Mouse (Mus musculus): ENCODE data around the gene Bcl2l2.

- TF ChIP-seq CTCF (IDR thresholded peaks at IDR 0.05 in 2 of 3, conservative IDR thresholded peaks at IDR 0.05 in 1 of 3; ENCODE audit: control insufficient read depth in 1 of 3, insufficient read depth in 1 of 3, low read depth in 2 of 3, low read length in 3 of 3, poor library complexity in 1 of 3, severe bottlenecking in 1 of 3): no peak
- no peak for TF ChIP-seq CHD2 (IDR thresholded peaks at IDR 0.05; ENCODE audit: low read length)
- no peak for TF ChIP-seq POLR2AphosphoS5 (IDR thresholded peaks at IDR 0.05; ENCODE audit: borderline replicate concordance, low read depth, low read length)
These were observed 12.3 kb upstream of the Bcl2l2 start, which contains the start of gene Homez for GRCm38 (mm10) chr14:54870861-54871260.
